In the genomic region with DNA sequence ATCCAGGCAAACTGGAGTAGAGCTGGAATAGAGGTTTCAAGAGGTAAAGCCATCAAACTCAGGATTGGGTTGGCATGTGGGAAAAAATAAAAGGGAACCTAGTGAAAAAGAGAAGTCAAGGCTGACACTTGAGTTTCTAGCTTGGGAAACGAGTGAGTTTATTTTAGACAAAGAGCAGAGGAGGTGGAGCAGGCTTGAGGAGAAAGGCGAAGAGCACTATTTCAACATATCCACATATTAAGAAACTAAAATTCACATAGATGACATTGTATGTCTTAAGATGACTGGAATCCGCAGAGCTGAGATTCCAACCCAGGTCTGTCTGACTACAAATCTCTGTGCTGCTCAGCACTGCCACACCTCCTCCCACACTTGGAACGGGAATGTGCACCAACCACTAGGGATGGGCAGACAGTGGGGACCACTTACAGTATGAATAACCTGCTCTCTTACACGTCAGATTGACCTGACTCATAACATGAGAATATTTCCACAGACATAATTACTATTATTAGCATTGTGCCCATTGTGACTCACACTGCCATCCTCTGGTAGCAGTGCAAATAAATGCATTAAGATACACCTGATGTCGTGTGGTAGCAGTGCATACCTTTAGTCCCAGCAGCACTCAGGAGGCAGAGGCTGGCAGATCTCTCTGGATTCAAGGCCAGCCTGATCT, we compare ENCODE assay signal across 20 mouse cellular contexts. TPM values are rescaled to one million over a fixed set of nuclear protein-coding genes. Genes with fewer than 3 reads are reported as not detected.
DNase-seq lines count a peak whose midpoint lies in the region; ATAC-seq and TF ChIP-seq lines count a peak whose summit lies in the region.
"Had no signal": no experiment of that assay in that cellular context is flagged by ENCODE, and none has a peak within 500 bp of the region (broad histone marks: within the 10 kb centered on the region; RNA-seq: fewer than 3 reads in every experiment).

No protein-coding gene starts in this region.

- DNase-seq in heart, adult 2 months = no peak
- DNase-seq in heart, postnatal 10 days = no peak
- peak; percentile 6 for DNase-seq in lung, postnatal 36 days
- DNase-seq in lung, postnatal 14 days = no peak
- no peak for DNase-seq in embryo, embryonic 9.5 days (ENCODE audit: extremely low spot score)
- DNase-seq: adrenal gland, postnatal 25 days; cerebellum, postnatal 14 days; heart, adult 18-20 months; kidney, adult 9 months; kidney, postnatal 25 days; layer of hippocampus, adult 9-11 months; right cerebral cortex, postnatal 4 days had no signal

- no peak for TF ChIP-seq POLR2A in heart, adult 2 months (IDR thresholded peaks at IDR 0.05; ENCODE audit: insufficient read depth, low read depth, low read length)

- TF ChIP-seq EP300 in heart, adult 2 months (IDR thresholded peaks at IDR 0.05; ENCODE audit: insufficient read depth, low read depth, low read length) = no peak

- H3K4me3 ChIP-seq in heart, adult 2 months = no peak overlapping the region
- H3K4me3 ChIP-seq in neural tube, embryonic 15.5 days (replicated peaks) = no peak overlapping the region
- H3K4me3 ChIP-seq: heart, embryonic 15.5 days; limb, embryonic 12.5 days had no signal

- 61% methylated on average over 6 of the region's 6 CpGs for WGBS in heart, adult 2 months
- 80% methylated on average over 6 of the region's 6 CpGs for WGBS in neural tube, embryonic 15.5 days

- no peaks in the 10 kb centered on the region for H3K79me2 ChIP-seq in heart, adult 2 months (replicated peaks; ENCODE audit: control insufficient read depth, insufficient read depth, low read length)

- no peaks in the 10 kb centered on the region for H3K4me1 ChIP-seq in heart, adult 2 months (ENCODE audit: control insufficient read depth, insufficient read depth, low read length)
- no peaks in the 10 kb centered on the region for H3K4me1 ChIP-seq in neural tube, embryonic 15.5 days
- H3K4me1 ChIP-seq: heart, embryonic 15.5 days; limb, embryonic 12.5 days had no signal

- H3K9me3 ChIP-seq in neural tube, embryonic 15.5 days (replicated peaks) = no peaks in the 10 kb centered on the region
- H3K9me3 ChIP-seq: heart, embryonic 15.5 days; limb, embryonic 12.5 days had no signal

- H3K27me3 ChIP-seq in heart, adult 2 months (ENCODE audit: control insufficient read depth, insufficient read depth, low read length) = no peaks in the 10 kb centered on the region
- H3K27me3 ChIP-seq in neural tube, embryonic 15.5 days (replicated peaks) = no peaks in the 10 kb centered on the region
- H3K27me3 ChIP-seq: heart, embryonic 15.5 days; limb, embryonic 12.5 days; Patski had no signal

- H3K9ac ChIP-seq in heart, adult 2 months (ENCODE audit: low read depth, low read length) = no peak overlapping the region
- H3K9ac ChIP-seq in neural tube, embryonic 15.5 days (replicated peaks) = no peak overlapping the region
- H3K9ac ChIP-seq: heart, embryonic 15.5 days; limb, embryonic 12.5 days; liver, embryonic 14.5 days had no signal

- no peak overlapping the region for H3K4me2 ChIP-seq in neural tube, embryonic 15.5 days
- H3K4me2 ChIP-seq: heart, embryonic 15.5 days; limb, embryonic 12.5 days had no signal

- H3K27ac ChIP-seq in heart, adult 2 months = no peak overlapping the region
- no peak overlapping the region for H3K27ac ChIP-seq in neural tube, embryonic 15.5 days (replicated peaks)
- H3K27ac ChIP-seq: heart, embryonic 15.5 days; limb, embryonic 12.5 days; liver, embryonic 14.5 days had no signal

- intact Hi-C loops in heart, adult 2 months (cut with DNase I) = no loop called here
- intact Hi-C loops in heart, postnatal 10 days (cut with DNase I) = no loop called here

- no peaks in the 10 kb centered on the region for H3K36me3 ChIP-seq in heart, adult 2 months (ENCODE audit: control insufficient read depth, insufficient read depth, low read length)
- no peaks in the 10 kb centered on the region for H3K36me3 ChIP-seq in neural tube, embryonic 15.5 days
- H3K36me3 ChIP-seq: heart, embryonic 15.5 days; limb, embryonic 12.5 days had no signal

- peak; percentile 34 for TF ChIP-seq CTCF in heart, adult 2 months (IDR thresholded peaks at IDR 0.05)

- ATAC-seq in granulocyte monocyte progenitor cell, adult 5-6 weeks (replicated peaks; ENCODE audit: poor library complexity, severe bottlenecking) = peak; percentile 93
- ATAC-seq in inflammation-experienced regulatory T-cells, adult 6 months = no peak
- no peak for ATAC-seq in neural tube, embryonic 15.5 days (ENCODE audit: low FRiP score)
- ATAC-seq: midbrain, embryonic 16.5 days; Patski had no signal

RNA-seq across cellular contexts. Expression of a gene that starts 8.8 kb away (rescaled TPM):
- 10 to 100 TPM; 25.2 to 29.9 TPM for total RNA-seq in heart, adult 2 months (2021)
- polyA plus RNA-seq in heart, adult 2 months (2012; rRNA removed) = 5.1 and 8.4 TPM in 2 replicates
- total RNA-seq in heart, postnatal 10 days (2021) = 10 to 100 TPM; 24.0 to 26.8 TPM
- total RNA-seq in granulocyte monocyte progenitor cell, adult 5-6 weeks (2014; fragmentation: Nextera tagmentation) = 0.11 and 1.3 TPM in 2 replicates
- 0.56 and 1.3 TPM in 2 replicates for total RNA-seq in granulocyte monocyte progenitor cell, adult 5-6 weeks (2017)
- under 1 TPM; 0.71 to 0.83 (median 0.72) TPM for polyA plus RNA-seq in inflammation-experienced regulatory T-cells, adult 6 months (2017; shearing (Covaris generic))
- polyA plus RNA-seq in neural tube, embryonic 15.5 days (2015; fragmentation: Nextera tagmentation; extraction: Ambion mirVana) = 6.9 and 7.7 TPM in 2 replicates

RNA-seq across cellular contexts. Expression of a gene that starts 44.0 kb away (rescaled TPM):
- 10 to 100 TPM; 70.1 to 78.1 TPM for total RNA-seq in heart, adult 2 months (2021)
- 18.5 and 33.8 TPM in 2 replicates for polyA plus RNA-seq in heart, adult 2 months (2012; rRNA removed)
- total RNA-seq in heart, postnatal 10 days (2021) = 100 to 1,000 TPM; 105 to 108 TPM
- 35.0 and 41.2 TPM in 2 replicates for total RNA-seq in granulocyte monocyte progenitor cell, adult 5-6 weeks (2014; fragmentation: Nextera tagmentation)
- total RNA-seq in granulocyte monocyte progenitor cell, adult 5-6 weeks (2017) = 51.4 and 75.1 TPM in 2 replicates
- 10 to 100 TPM; 48.1 to 89.6 (median 55.2) TPM for polyA plus RNA-seq in inflammation-experienced regulatory T-cells, adult 6 months (2017; shearing (Covaris generic))
- 150 and 152 TPM in 2 replicates for polyA plus RNA-seq in neural tube, embryonic 15.5 days (2015; fragmentation: Nextera tagmentation; extraction: Ambion mirVana)

RNA-seq across cellular contexts. Expression of a gene that starts 45.0 kb away (rescaled TPM):
- 10 to 100 TPM; 29.2 to 30.0 TPM for total RNA-seq in heart, adult 2 months (2021)
- 15.7 and 23.4 TPM in 2 replicates for polyA plus RNA-seq in heart, adult 2 months (2012; rRNA removed)
- total RNA-seq in heart, postnatal 10 days (2021) = 10 to 100 TPM; 52.4 to 60.3 TPM
- 58.9 and 92.9 TPM in 2 replicates for total RNA-seq in granulocyte monocyte progenitor cell, adult 5-6 weeks (2014; fragmentation: Nextera tagmentation)
- 101 and 120 TPM in 2 replicates for total RNA-seq in granulocyte monocyte progenitor cell, adult 5-6 weeks (2017)
- 10 to 100 TPM; 59.8 to 63.3 (median 61.0) TPM for polyA plus RNA-seq in inflammation-experienced regulatory T-cells, adult 6 months (2017; shearing (Covaris generic))
- polyA plus RNA-seq in neural tube, embryonic 15.5 days (2015; fragmentation: Nextera tagmentation; extraction: Ambion mirVana) = 72.7 and 77.8 TPM in 2 replicates

RNA-seq across cellular contexts. Expression of a gene that starts 58.2 kb away (rescaled TPM):
- total RNA-seq in heart, adult 2 months (2021) = 10 to 100 TPM; 20.3 to 23.3 TPM
- 22.9 and 29.7 TPM in 2 replicates for polyA plus RNA-seq in heart, adult 2 months (2012; rRNA removed)
- total RNA-seq in heart, postnatal 10 days (2021) = 10 to 100 TPM; 18.6 to 19.8 TPM
- total RNA-seq in granulocyte monocyte progenitor cell, adult 5-6 weeks (2014; fragmentation: Nextera tagmentation) = 33.0 and 44.0 TPM in 2 replicates
- 21.2 and 29.6 TPM in 2 replicates for total RNA-seq in granulocyte monocyte progenitor cell, adult 5-6 weeks (2017)
- polyA plus RNA-seq in inflammation-experienced regulatory T-cells, adult 6 months (2017; shearing (Covaris generic)) = 10 to 100 TPM in 2 of 3 experiments, 1 to 10 TPM in 1; 9.9 to 12.9 (median 11.8) TPM
- polyA plus RNA-seq in neural tube, embryonic 15.5 days (2015; fragmentation: Nextera tagmentation; extraction: Ambion mirVana) = 26.0 and 33.7 TPM in 2 replicates

RNA-seq across cellular contexts. Expression of a gene that starts 59.0 kb away (rescaled TPM):
- not detected for total RNA-seq in heart, adult 2 months (2021)
- polyA plus RNA-seq in heart, adult 2 months (2012; rRNA removed) = 0.15 TPM in 1 of 2 replicates, not detected in the other
- total RNA-seq in heart, postnatal 10 days (2021) = not detected
- not detected in 2 replicates for total RNA-seq in granulocyte monocyte progenitor cell, adult 5-6 weeks (2014; fragmentation: Nextera tagmentation)
- total RNA-seq in granulocyte monocyte progenitor cell, adult 5-6 weeks (2017) = 0.65 and 3.2 TPM in 2 replicates
- under 1 TPM in 2 of 3 experiments, not detected in 1; 0.34 to 0.68 TPM for polyA plus RNA-seq in inflammation-experienced regulatory T-cells, adult 6 months (2017; shearing (Covaris generic))
- 1.1 and 1.4 TPM in 2 replicates for polyA plus RNA-seq in neural tube, embryonic 15.5 days (2015; fragmentation: Nextera tagmentation; extraction: Ambion mirVana)
- total RNA-seq: adrenal gland, postnatal 25 days; heart, adult 18-20 months had no signal

Comparison
In these comparisons a context has a peak if more than half of its experiments do, and no peak if none do; other contexts are left out.
1. RNA of a gene that starts 8.8 kb away (total RNA-seq): 25.2 to 29.9 TPM in heart, adult 2 months and 24.0 to 26.8 TPM in heart, postnatal 10 days; 0.11 to 1.3 TPM in granulocyte monocyte progenitor cell, adult 5-6 weeks; every median in the first group is over 10 times any median in the second.